Mouse (Mus musculus): Measurements from ENCODE around the gene Lin7c.
A peak's percentile ranks its signal among the peaks of the same experiment; 100 is the strongest.

GRCm38 (mm10) chr2:109904171-109904821, 13.6 kb downstream of the Lin7c start:
- TF ChIP-seq CTCF (IDR thresholded peaks at IDR 0.05; ENCODE audit: control insufficient read depth, insufficient read depth, low read length), result peak; percentile 84
- no peak for TF ChIP-seq POLR2A (IDR thresholded peaks at IDR 0.05; ENCODE audit: borderline replicate concordance, control insufficient read depth, low read depth, low read length)

Measured in bone marrow, adult 2 months (tissue).